Mouse (Mus musculus) left cerebral cortex, adult 18-20 months (tissue): Measurements from ENCODE around the gene Actr5. TPM values are rescaled to one million over a fixed set of nuclear protein-coding genes. Genes with fewer than 3 reads are reported as not detected.

Experiments
- DNase-seq, 2 experiments: peaks; one replicate each; pipeline ENCODE4 v3.0.0; 2021 to 2022; ENCODE audit warnings: low spot score in 2 of 2, mixed read lengths in 1 of 2
- long read RNA-seq, 2 experiments: library from polyadenylated mRNA; stranded (forward); transcript quantifications; one replicate each; pipeline ENCODE4 v2.0.0; 2021
- total RNA-seq, 2 experiments: library from RNA; stranded (reverse); gene quantifications; 2 replicates each; pipeline ENCODE4 v1.2.3; 2021

Actr5 gene
- 10 to 100 TPM; 11.3 to 12.1 TPM for total RNA-seq
- long read RNA-seq, experiment 1, partial matches to known transcripts, result 0 of 6 reads
- long read RNA-seq, experiment 1, other reads (novel, unspliced or antisense), result 1 of 6 reads
- long read RNA-seq, experiment 2, transcript Actr5-201 (9 exons, 2,402 nt), result major isoform, 5 of 6 reads
- long read RNA-seq, experiment 2, partial matches to known transcripts, result 0 of 6 reads
- long read RNA-seq, experiment 2, other reads (novel, unspliced or antisense), result 1 of 6 reads

DNA sequence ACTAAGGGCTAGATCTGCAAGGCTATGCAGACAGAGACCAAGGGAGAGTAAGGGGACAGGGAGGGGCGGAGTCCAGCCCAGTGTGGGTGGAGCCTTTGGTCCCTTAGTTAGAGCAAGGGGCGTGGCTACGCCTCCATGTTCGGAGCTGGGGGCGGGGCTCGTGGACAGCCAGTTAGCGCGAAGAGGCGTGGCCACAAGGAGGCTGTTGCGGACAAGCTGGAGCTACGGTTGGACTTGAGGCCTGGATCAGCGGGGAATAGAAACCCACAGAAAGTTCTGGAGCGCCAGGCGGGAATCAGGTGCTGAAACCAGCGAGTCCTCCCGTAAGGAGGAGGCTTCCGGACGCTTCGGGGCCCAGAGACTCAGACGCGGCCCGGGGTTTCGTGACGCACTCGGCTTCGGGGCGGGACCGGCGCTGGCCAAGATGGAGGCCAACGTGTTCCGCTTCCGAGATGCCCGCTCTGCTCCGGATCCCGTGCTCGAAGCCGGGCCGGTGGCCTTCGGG is at the start of gene Actr5:
Actr5 (plus strand) TSS at position 171 of the 505 bp plus-strand sequence.
- DNase-seq, result peak; percentile 86 to 90

- no peak for DNase-seq
These were observed 44.7 kb upstream of the Actr5 start for GRCm38 (mm10) chr2:158579979-158580378.

DNA sequence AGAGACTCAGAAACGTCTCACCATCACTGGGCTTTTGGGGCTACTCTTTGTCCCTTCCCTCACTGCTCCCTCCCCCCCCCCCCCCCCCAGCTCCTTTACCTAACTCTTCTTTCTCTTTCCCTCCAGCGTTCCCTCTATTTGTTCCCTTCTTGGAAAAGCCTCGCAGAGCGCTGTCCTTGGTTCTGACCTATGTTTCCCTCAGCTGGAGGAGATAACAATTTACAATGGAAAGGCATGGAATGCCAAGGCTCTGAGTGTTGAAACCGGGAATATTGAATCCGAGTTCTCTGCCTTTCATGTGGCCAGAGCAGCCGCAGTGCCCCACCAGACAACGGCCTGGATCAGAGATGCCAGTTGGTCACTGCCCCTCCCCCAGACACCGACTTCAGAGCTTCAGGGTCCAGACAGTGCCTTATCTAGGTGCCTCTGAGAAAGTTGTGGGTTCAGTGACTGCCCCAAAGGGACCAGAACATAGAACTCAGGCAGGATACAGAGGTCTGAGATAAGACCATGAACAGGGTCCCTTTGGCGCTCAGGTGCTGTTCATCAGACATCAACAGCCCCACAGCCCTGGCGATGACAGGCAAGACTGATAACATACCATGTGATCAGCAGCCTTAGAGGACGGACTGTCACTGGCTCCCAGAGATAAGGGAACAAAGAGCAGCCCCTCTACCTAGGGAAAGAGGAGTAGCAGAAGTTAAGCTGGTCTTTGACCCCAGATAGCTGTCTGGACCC is 39.9 kb upstream of the Actr5 start:
- DNase-seq, result no peak

- no peak for DNase-seq
These were observed 36.0 kb upstream of the Actr5 start for GRCm38 (mm10) chr2:158588524-158589271.

GRCm38 (mm10) chr2:158590495-158590894 is 34.2 kb upstream of the Actr5 start:
- DNase-seq, result no peak

DNA sequence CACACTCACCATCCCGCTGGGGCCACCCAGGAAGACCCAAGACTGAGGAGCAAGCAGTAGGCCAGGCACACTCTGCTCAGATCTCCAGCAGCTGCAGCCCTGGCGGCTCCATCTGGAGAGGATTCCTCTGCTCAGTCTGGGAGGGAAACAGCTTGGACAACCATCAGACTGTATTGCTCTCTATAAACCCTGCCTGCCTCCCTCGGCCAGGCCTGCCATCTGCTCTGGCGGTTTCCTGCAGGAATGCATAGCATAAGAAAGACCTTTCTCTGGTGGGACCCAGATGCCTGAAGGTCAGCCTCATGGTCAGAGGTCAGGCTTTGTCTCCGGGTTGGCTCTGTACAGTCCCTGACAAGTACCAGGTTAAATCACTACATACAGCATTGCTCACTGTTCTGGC is 33.4 kb upstream of the Actr5 start:
- no peak for DNase-seq

- DNase-seq, result no peak
These were observed 31.3 kb upstream of the Actr5 start for GRCm38 (mm10) chr2:158593371-158593770.

GRCm38 (mm10) chr2:158595103-158595502 is 29.6 kb upstream of the Actr5 start:
- DNase-seq, result no peak

GRCm38 (mm10) chr2:158595577-158595976 is 29.1 kb upstream of the Actr5 start:
- DNase-seq, result no peak

DNA sequence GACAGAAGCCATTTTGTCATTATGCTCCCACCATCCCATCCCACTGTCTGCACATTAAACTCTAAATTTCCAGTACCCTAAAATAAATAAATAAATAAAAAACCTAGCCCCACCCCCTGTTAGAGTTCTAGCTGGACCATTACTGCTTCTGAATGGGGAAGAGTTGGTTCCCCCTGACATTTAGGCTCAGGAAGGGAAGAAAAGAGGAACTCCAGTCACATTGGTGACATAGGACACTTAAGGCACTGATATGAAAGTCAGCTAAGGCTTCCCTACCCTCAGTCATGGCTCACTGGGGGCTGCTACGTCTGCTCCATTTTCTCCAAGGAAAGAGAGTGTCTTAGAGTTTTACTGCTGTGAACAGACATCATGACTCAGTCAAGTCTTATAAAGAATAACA is 27.9 kb upstream of the Actr5 start:
- DNase-seq, result no peak

DNA sequence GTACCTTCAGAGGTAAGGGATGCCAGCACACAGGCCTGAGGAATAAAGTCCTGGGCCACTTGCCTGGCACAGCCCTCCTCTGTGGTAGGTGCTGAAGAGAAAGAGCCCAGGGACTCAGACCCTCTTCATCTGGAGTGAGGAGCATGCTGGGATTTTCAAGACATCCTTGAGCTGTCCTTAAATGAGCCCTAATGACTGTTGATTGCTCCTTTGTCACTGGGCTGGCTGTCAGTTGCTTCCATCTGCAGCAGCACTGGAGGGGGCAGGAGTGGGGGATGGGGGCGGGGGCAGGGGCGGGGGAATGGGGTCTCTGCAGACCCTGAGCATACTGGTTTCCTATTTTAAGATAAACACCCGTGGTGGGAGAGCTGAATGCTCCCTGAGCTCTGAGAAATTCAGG is 24.2 kb upstream of the Actr5 start:
- no peak for DNase-seq

DNA sequence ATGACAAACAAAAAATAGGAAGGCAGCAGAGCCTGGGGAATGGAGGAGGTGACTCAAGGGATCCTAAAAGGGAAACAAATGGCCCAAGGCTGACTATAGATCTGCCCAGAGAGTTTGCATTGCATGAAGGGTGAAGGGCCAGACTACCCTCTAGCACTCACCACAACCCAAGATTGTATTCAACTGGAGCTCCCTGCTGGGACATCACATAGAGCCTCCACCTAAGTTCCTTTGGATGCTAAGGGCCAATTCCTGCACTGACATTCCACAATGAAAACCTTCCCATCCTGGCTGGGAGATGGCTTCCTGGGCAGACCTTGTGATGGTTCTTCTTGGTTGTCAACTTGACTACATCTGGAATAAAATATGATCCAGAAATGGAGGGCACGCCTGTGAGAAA is 23.4 kb upstream of the Actr5 start:
- no peak for DNase-seq

DNA sequence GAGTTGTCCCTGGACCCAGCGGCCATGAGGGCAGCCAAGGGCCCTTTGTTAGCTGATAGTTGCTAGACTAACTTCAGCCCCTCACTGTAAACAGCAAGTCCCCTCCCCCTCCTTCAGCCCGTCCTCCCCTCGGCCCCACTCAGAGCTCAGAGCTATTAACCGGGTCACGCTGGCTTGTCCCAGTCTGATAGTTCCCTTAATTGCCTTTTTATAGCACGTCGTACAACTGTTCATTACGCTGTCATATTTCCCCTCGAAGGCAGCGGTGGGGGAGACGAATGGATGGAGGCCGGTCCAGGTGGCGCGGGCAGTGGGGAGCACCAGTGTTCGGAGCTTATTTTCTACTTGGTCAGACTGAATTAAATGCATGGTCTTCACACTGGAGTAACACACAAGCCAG is 22.0 kb upstream of the Actr5 start:
- DNase-seq, result no peak

- DNase-seq, result no peak
These were observed 18.1 kb upstream of the Actr5 start for GRCm38 (mm10) chr2:158606511-158606964.

DNA sequence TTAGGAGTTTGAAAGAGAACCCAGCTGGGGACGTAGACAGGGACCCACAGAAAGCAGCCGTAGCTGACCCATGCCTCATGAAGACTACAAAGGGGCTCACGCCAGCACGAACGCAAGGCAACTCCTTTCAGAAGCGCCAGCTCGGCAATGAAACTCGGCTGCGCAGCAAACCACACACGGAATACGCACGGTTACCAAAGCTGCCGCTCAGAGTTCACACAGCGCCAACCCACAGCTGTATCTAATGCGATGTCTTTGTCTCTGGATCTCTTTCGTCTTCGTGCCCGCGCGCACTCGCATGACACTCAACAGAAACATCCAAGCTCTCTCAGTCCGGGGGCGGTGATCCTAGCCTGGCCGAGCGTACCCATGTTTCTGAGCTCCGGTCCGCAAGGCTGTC is 15.0 kb upstream of the Actr5 start:
- DNase-seq, result no peak

GRCm38 (mm10) chr2:158610488-158611325 is 14.0 kb upstream of the Actr5 start, which contains the start of gene Slc32a1:
Gene Slc32a1, plus strand, starts transcription at chr2:158610767.
- DNase-seq, result peak in 1 of 2 experiments; percentile 44

DNA sequence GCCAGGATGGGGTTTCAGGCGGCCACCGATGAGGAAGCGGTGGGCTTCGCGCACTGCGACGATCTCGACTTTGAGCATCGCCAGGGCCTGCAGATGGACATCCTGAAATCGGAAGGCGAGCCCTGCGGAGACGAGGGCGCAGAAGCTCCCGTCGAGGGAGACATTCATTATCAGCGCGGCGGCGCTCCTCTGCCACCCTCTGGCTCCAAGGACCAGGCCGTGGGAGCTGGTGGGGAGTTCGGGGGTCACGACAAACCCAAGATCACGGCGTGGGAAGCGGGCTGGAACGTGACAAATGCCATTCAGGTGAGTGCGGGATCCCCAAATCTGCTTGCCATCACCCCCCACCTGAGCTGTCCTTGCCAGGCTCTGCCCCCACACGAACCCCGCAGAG is 13.4 kb upstream of the Actr5 start:
- DNase-seq, result no peak

DNA sequence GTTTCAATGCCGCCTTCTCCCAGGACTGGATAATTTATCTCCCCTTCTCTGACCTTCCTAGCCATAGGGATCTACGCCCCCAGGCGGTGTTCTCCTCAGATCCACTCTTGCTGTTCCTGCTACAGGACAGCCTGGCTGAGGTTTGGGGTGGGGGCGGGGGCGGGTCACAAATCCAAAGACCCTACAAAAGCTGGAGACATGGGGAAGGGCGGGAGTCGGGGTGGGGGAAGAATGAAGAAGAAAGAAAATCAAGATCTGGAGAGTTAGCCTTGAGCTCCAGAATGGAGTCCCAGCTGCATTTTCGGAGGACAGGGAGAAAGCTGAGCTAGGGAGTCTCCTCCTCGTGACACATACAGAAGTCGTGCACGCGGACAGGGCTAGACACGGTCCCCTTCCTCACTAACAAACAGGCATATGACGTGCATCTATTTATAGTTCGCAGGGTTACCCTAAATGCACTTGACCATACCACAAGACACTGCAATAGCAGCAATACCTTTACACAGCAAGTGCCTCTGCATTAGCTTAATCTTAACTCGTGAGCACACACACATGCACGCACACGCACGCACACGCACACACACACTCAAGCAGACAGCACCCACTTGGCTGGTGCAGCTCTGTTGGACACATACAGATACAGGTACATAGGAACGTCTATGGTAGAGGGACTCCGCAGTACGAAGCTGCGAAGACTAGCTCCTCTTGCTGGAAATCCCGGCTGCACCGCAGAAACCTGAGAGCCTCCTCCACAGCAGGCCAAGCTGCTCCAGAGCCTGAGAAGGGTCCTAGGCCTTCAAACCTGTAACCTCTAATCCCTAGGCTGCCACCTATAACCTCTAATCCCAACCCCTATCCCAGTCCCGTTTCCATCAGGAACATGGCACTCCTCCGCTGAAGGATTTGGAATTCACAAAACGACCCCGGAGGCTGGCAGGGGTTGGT is 12.7 kb upstream of the Actr5 start:
- DNase-seq, result no peak

DNA sequence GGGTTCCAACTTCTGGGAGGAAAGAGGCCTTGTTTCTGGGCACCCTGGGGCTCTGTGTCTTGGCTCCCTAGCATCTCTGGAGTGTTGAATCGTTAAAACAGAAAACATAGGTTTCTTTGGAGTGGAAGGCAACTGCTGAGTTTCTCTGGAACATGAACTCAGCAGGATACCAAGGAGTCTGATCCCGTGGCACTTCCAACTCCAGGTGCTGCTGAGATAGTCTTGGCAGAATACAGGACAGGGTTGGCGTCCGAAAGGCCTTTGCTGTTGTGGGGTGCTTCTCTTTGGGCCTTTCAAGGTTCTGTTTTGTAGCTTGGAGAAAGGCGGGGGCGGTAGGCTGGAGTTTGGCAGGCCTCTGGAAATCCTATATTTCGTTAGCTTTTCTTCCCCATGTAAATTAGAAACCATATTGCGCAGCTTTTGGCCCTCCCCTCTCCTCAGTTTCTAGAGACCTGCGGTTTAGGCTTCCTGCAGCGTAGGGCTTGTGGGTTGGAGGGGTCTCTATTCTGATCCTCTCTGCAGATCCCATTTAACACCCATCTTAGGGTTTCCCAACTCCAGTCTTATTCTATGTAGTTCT is 11.9 kb upstream of the Actr5 start:
- no peak for DNase-seq
